Mouse (Mus musculus) myocyte (in vitro differentiated cells): Measurements from ENCODE around the gene Drg1.

Source experiments
- CEBPB ChIP-seq: IDR thresholded peaks from 2 replicates; pipeline ENCODE4 v1.6.1; 2011; ENCODE audit warnings: mild to moderate bottlenecking, moderate library complexity; ENCODE audit not compliant: poor library complexity, insufficient read depth, severe bottlenecking
- E2F4 ChIP-seq: IDR thresholded peaks from one replicate; pipeline ENCODE4 v1.6.1; 2011; ENCODE audit warnings: mild to moderate bottlenecking, control low read depth, moderate library complexity; ENCODE audit not compliant: insufficient read depth
- MAX ChIP-seq: IDR thresholded peaks from one replicate; pipeline ENCODE4 v1.6.1; 2011; ENCODE audit warnings: low read depth, mild to moderate bottlenecking, control low read depth
- MYOD1 ChIP-seq, 3 experiments: IDR thresholded peaks; one replicate each; pipeline ENCODE4 v1.6.1; 2011; ENCODE audit warnings: control low read depth in 2 of 3, low read depth in 2 of 3, mild to moderate bottlenecking in 2 of 3, moderate library complexity in 1 of 3; ENCODE audit not compliant: insufficient read length in 2 of 3, control insufficient read depth in 1 of 3
- POLR2A ChIP-seq: IDR thresholded peaks from one replicate; pipeline ENCODE4 v1.6.1; 2011; ENCODE audit warnings: low read depth, mild to moderate bottlenecking, control low read depth, moderate library complexity; ENCODE audit not compliant: insufficient read length
- POLR2AphosphoS2 ChIP-seq: IDR thresholded peaks from one replicate; pipeline ENCODE4 v1.6.1; 2011; ENCODE audit warnings: low read depth, control low read depth; ENCODE audit not compliant: insufficient read length
- REST ChIP-seq: IDR thresholded peaks from one replicate; pipeline ENCODE4 v1.6.1; 2011; ENCODE audit warnings: mild to moderate bottlenecking, control low read depth, moderate library complexity; ENCODE audit not compliant: insufficient read depth, insufficient read length
- USF1 ChIP-seq: IDR thresholded peaks from one replicate; pipeline ENCODE4 v1.6.1; 2011; ENCODE audit warnings: low read depth, mild to moderate bottlenecking, control low read depth, moderate library complexity

DNA sequence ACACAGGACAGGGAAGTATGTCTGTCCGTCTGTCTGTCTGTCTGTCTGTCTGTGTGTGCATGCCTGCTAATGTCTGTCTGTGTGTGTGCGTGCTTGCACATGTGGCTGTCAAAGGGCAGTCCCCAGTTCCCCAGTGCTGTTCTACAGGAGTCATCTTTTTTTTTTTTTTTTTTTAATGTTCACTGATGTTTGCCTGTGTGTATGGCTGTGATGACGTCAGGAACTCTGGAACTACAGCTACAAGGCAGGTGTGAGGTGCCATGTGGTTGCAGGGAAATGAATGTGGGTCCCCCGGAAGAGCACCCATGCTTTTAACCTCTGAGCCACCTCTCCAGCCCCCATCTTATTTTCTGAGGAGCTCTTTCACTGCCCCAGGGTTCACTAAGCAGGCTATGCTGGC is 43.7 kb upstream of the Drg1 start:
- TF ChIP-seq MAX, result no peak
- no peak for TF ChIP-seq CEBPB
- TF ChIP-seq USF1, result no peak
- TF ChIP-seq POLR2A, result no peak
- TF ChIP-seq REST, result no peak
- no peak for TF ChIP-seq POLR2AphosphoS2
- no peak for TF ChIP-seq E2F4
- no peak for TF ChIP-seq MYOD1 (IDR thresholded peaks at IDR 0.05; ENCODE audit: control insufficient read depth in 1 of 3, insufficient read length in 2 of 3, low read depth in 2 of 3)
